Mouse (Mus musculus) small intestine, adult 2 months (tissue): ENCODE data around the gene Lrrc34. TPM values are rescaled to one million over a fixed set of nuclear protein-coding genes. Genes with fewer than 3 reads are reported as not detected.

Experiments
- H3K27ac ChIP-seq: fragments of 200-500 bp; 2 replicates; pipeline ENCODE4 v1.5.1; 2012; ENCODE audit warnings: low read depth, low read length, control low read depth, inconsistent platforms; ENCODE audit not compliant: insufficient read depth
- H3K27me3 ChIP-seq: fragments of 200-500 bp; 2 replicates; pipeline ENCODE4 v1.6.1; 2012; ENCODE audit warnings: mild to moderate bottlenecking, moderate library complexity, low read length, inconsistent platforms; ENCODE audit not compliant: control insufficient read depth, insufficient read depth
- H3K36me3 ChIP-seq: fragments of 200-500 bp; 2 replicates; pipeline ENCODE4 v1.6.1; 2012; ENCODE audit warnings: mild to moderate bottlenecking, low read length, control low read depth, inconsistent platforms; ENCODE audit not compliant: control insufficient read depth, insufficient read depth
- H3K4me1 ChIP-seq: fragments of 200-500 bp; 2 replicates; pipeline ENCODE4 v1.6.1; 2012; ENCODE audit warnings: low read length, inconsistent platforms, mixed read lengths; ENCODE audit not compliant: control insufficient read depth, insufficient read depth, insufficient read length
- H3K4me3 ChIP-seq: fragments of 200-500 bp; 2 replicates; pipeline ENCODE4 v1.5.1; 2012; ENCODE audit warnings: low read depth, mild to moderate bottlenecking, control low read depth, inconsistent platforms, low read length, moderate library complexity
- CTCF ChIP-seq: fragments of 200-500 bp; IDR thresholded peaks from 2 replicates; pipeline ENCODE4 v1.5.1; 2012; ENCODE audit warnings: low read depth, mild to moderate bottlenecking, control low read depth, inconsistent platforms, low read length, moderate library complexity, mixed read lengths; ENCODE audit not compliant: insufficient replicate concordance, insufficient read length; ENCODE audit errors: extremely low read depth
- POLR2A ChIP-seq: fragments of 200-500 bp; IDR thresholded peaks from 2 replicates; pipeline ENCODE4 v1.6.1; 2012; ENCODE audit warnings: low read depth, mild to moderate bottlenecking, control low read depth, inconsistent platforms, low read length, moderate library complexity
- WGBS: fragments of 180-500 bp; shearing (Covaris S2); methylation state at CpG from one replicate; pipeline ENCODE4 v1.1.7; 2018; 5-methylcytosine and 5-hydroxymethylcytosine counted together
- polyA plus RNA-seq: library from polyadenylated mRNA; depleted of rRNA; stranded (reverse); fragments of >200 nt; gene quantifications from 2 replicates; pipeline ENCODE4 v1.2.3, GENCODE M21; 2012

Gene Lrrc34
- polyA plus RNA-seq, 1 experiment = not detected

DNA sequence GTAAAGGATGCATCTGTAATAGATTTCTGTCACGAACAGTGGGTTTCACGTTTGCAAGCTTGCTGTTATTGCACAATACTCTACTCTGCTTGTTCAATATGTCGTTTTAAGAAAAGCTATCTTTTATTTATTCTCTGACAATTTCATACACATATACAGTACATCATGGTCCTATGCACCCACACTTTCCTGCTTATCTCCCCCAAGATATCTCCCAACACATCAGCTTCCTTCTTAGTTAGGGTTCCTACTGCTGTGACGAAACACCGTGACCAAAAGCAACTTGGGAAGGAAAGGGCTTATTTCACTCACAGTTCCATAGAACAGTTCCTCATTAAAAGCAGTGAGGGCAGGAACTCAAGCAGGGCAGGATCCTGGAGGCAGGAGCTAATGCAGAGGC is 8.3 kb upstream of the Lrrc34 start:
- no peak overlapping the region for H3K27ac ChIP-seq
- no peaks in the 10 kb centered on the region for H3K36me3 ChIP-seq
- no peak overlapping the region for H3K4me3 ChIP-seq
- no peaks in the 10 kb centered on the region for H3K4me1 ChIP-seq
- TF ChIP-seq POLR2A (no peak), CTCF (no peak)
- WGBS = 77% methylated on average over 5 of the region's 5 CpGs
- no peaks in the 10 kb centered on the region for H3K27me3 ChIP-seq

DNA sequence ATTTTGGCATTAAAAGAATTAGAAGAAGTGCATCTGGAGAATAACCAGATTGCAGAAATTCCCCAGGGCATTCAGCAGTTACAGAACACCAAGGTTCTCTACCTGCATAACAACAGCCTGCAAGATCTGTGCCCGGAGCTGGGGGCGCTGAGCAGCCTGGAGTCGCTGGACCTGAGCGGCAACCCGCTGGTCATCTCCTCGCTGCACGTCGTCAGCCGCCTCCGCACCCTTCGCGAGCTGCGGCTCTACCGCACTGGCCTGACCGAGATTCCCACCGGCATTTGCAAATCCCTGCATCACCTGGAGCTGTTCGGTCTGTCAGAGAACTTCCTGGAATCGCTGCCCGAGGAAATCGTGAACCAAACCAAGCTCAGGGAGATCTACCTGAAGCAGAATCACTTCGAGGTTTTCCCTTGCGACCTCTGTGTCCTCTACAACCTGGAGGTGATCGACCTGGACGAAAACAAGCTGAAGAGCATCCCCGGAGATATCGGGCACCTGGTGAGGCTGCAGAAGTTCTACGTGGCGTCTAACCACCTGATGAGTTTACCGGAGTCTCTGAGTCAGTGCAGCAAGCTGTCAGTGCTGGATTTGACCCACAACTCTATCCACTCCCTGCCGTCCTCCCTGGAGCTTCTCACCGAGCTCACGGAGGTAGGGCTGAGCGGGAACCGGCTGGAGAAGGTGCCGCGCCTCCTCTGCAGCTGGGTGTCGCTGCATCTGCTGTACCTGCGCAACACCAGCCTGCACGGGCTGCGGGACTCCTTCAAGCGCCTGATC is 2.6 kb upstream of the Lrrc34 start:
- TF ChIP-seq CTCF (peak; percentile 36; the same call in 1 of the 2 replicates), POLR2A (no peak)
- no peak overlapping the region for H3K27ac ChIP-seq
- H3K36me3 ChIP-seq = no peaks in the 10 kb centered on the region
- H3K4me1 ChIP-seq = peaks cover 2% of the 10 kb centered on the region
- H3K4me3 ChIP-seq = peak overlapping the region; percentile 49
- under 1% methylated on average over 41 of the region's 41 CpGs for WGBS
- peaks cover 8% of the 10 kb centered on the region; the same call in 1 of the 2 replicates for H3K27me3 ChIP-seq

DNA sequence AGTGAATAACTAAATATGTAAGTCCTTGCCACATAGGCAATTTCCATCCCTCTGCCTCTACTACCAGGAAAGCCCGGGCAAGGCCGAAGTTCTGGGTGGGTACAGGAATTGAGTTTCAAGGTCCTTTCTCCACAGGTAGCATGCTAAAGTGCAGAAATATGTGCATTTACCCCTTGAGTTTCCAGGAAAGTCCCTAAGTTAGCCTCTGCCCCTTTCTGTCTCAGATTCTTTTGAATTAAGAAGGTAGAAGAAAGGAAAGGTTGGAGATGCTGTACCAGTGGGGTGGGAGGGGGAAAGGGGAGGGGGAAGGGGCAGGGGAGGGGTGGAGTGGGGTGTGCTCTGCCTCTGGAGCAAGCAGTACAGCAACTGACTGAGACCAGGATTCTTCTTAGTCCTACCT is 797 bp upstream of the Lrrc34 start:
- no peak overlapping the region for H3K27ac ChIP-seq
- WGBS = 96% methylated on average over 2 of the region's 2 CpGs
- no peak overlapping the region for H3K4me3 ChIP-seq
- peaks cover 8% of the 10 kb centered on the region; the same call in 1 of the 2 replicates for H3K27me3 ChIP-seq
- TF ChIP-seq POLR2A (no peak), CTCF (no peak)
- H3K4me1 ChIP-seq = peaks cover 2% of the 10 kb centered on the region
- no peaks in the 10 kb centered on the region for H3K36me3 ChIP-seq

DNA sequence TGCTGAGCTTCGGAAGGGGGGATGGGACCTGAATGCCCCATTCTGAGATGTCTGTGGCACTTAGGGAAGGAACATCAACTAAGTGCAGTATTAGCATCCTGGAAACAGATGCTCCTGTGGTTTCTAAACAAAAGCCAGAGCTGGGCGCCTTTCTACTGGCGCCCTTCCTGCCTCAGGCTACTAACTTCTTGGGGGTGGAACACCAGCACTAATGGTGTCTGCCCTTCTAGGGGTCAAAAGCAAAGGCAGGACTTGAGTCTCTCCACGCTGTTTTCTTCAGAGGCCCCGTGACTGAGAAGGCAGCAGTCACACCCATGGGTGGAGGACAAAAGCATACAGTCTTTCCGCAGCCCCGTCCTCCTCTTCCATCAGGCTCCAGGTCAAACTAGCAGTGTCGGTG is 908 bp downstream of the Lrrc34 start:
- 56% methylated on average over 8 of the region's 8 CpGs for WGBS
- Histone ChIP-seq H3K27ac (no peak overlapping the region), H3K36me3 (no peaks in the 10 kb centered on the region), H3K27me3 (peaks cover 8% of the 10 kb centered on the region; the same call in 1 of the 2 replicates), H3K4me1 (peaks cover 2% of the 10 kb centered on the region), H3K4me3 (no peak overlapping the region)
- TF ChIP-seq CTCF = no peak
- TF ChIP-seq POLR2A = no peak

DNA sequence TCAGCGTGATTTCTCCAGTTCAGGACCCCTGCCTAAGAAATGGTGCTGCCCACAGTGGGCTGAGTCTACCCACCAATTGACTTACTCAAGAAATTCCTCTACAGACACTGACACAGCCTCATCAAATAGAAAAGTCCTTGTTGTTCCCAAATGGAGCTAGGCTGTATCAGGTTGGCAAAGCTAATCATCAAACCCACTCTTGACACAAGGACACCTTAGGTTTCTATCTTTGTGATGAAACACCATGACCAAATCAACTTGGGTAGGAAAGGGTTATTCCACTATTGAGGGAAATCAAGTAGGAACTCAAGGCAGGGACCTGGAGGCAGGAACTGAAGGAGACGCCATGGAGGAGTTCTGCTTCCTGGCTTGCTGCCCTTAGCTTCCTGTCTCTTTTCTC is 3.5 kb downstream of the Lrrc34 start, which contains the start of gene Lrriq4:
Lrriq4 (plus strand) TSS at position 301 of the 400 bp plus-strand sequence.
- Histone ChIP-seq H3K27ac (no peak within 1 kb of the TSS), H3K4me1 (no peaks in the 10 kb centered on the region), H3K27me3 (peaks cover under 1% of the 10 kb centered on the region; the same call in 1 of the 2 replicates), H3K4me3 (no peak within 1 kb of the TSS), H3K36me3 (no peaks in the 10 kb centered on the region)
- TF ChIP-seq CTCF (no peak), POLR2A (no peak)
- WGBS = 66% methylated on average over 2 of the region's 2 CpGs

DNA sequence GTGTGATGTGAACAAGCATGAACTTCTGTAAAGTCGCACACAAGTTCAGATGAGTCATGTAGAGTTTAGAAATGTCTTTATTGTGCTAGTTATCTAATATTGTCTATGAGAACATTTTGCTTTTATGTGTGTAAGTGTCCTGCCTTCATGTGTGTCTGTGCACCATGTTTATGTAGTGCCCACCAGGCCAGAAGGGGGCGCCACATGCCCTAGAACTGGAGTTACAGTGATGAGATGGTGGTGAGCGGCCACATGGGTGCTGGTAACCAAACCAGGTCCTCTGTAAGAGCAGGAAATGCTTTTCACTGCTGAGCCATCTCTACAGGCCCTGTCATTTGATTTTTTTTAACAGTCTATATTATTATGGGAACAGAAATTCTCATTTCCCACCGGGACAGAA is 12.0 kb downstream of the Lrrc34 start:
- Histone ChIP-seq H3K36me3 (no peaks in the 10 kb centered on the region), H3K27ac (no peak overlapping the region), H3K4me1 (no peaks in the 10 kb centered on the region), H3K4me3 (no peak overlapping the region), H3K27me3 (no peaks in the 10 kb centered on the region)
- WGBS = 79% methylated on average over 4 of the region's 4 CpGs
- TF ChIP-seq CTCF (peak; percentile 16; the same call in 1 of the 2 replicates), POLR2A (no peak)

DNA sequence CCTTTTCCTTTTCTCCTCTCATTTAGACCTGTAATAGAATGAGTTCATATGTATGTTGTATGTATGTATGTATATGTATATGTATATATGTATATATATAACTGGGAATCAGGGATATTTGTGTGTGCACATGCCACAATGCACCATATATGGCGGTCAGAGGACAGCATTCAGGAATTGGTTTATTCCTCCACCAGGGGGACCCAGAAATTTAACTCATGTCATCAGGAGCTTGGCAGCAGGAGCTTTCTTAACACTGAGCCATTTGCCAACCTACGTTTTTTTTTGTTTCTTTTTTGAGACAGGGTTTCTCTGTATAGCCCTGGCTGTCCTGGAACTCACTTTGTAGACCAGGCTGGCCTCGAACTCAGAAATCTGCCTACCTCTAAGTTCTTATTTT is 14.0 kb downstream of the Lrrc34 start:
- TF ChIP-seq CTCF = no peak
- TF ChIP-seq POLR2A = no peak
- 52% methylated on average over 3 of the region's 3 CpGs for WGBS
- H3K4me3 ChIP-seq = no peak overlapping the region
- no peak overlapping the region for H3K27ac ChIP-seq
- H3K36me3 ChIP-seq = no peaks in the 10 kb centered on the region
- no peaks in the 10 kb centered on the region for H3K27me3 ChIP-seq
- H3K4me1 ChIP-seq = no peaks in the 10 kb centered on the region
